Mouse (Mus musculus): ENCODE data around the gene Bik.

- TF ChIP-seq POLR2A (IDR thresholded peaks at IDR 0.05; ENCODE audit: borderline replicate concordance, extremely low read depth, low read depth, low read length) (no peak), CTCF (IDR thresholded peaks at IDR 0.05; ENCODE audit: insufficient read depth, low read length) (no peak)
Observed at GRCm38 (mm10) chr15:83565434-83565833, 38.8 kb downstream of the Bik start.

All from lung, adult 2 months (tissue).